Mouse (Mus musculus): ENCODE data around the gene Gli2. TPM values are rescaled to one million over a fixed set of nuclear protein-coding genes. Genes with fewer than 3 reads are reported as not detected.
A peak's percentile ranks its signal among the peaks of the same experiment; 100 is the strongest.

Gli2 gene
- 1 to 10 TPM; 4.6 to 4.8 TPM for total RNA-seq (2021)
- long read RNA-seq, experiment 1, partial matches to known transcripts, result 3 of 4 reads
- long read RNA-seq, experiment 1, other reads (novel, unspliced or antisense), result 1 of 4 reads
- long read RNA-seq, experiment 2, partial matches to known transcripts, result 4 of 4 reads
- long read RNA-seq, experiment 2, other reads (novel, unspliced or antisense), result 0 of 4 reads

GRCm38 (mm10) chr1:119053402-119053841 is at the start of gene Gli2:
Gene Gli2 (minus strand): TSS chr1:119053619.
- DNase-seq (ENCODE audit: low spot score in 2 of 2), result peak; percentile 87 to 89

GRCm38 (mm10) chr1:119097921-119098521 is 44.6 kb upstream of the Gli2 start:
- no peak for DNase-seq (ENCODE audit: low spot score in 2 of 2)
- Histone ChIP-seq H3K27ac (no peak overlapping the region), H3K4me3 (no peak overlapping the region)
- no peak for TF ChIP-seq CTCF (conservative IDR thresholded peaks at IDR 0.05)

More at GRCm38 (mm10) chr1:119053402-119053841, at the start of gene Gli2:
- peak within 1 kb of the TSS; percentile 78 for H3K27ac ChIP-seq
- peak within 1 kb of the TSS; percentile 57 for H3K4me3 ChIP-seq
- peak; percentile 85 for TF ChIP-seq CTCF (conservative IDR thresholded peaks at IDR 0.05)

GRCm38 (mm10) chr1:119093739-119094138 is 40.3 kb upstream of the Gli2 start:
- TF ChIP-seq CTCF (conservative IDR thresholded peaks at IDR 0.05), result peak; percentile 93
- Histone ChIP-seq H3K4me3 (no peak overlapping the region), H3K27ac (no peak overlapping the region)
- peak; percentile 54 to 78 for DNase-seq (ENCODE audit: low spot score in 2 of 2)

GRCm38 (mm10) chr1:119089887-119090620 is 36.6 kb upstream of the Gli2 start:
- no peak for DNase-seq (ENCODE audit: low spot score in 2 of 2)
- Histone ChIP-seq H3K4me3 (no peak overlapping the region), H3K27ac (no peak overlapping the region)
- no peak for TF ChIP-seq CTCF (conservative IDR thresholded peaks at IDR 0.05)

- peak; percentile 74 to 87 for DNase-seq (ENCODE audit: low spot score in 2 of 2)
- H3K27ac ChIP-seq, result no peak overlapping the region
- H3K4me3 ChIP-seq, result no peak overlapping the region
- TF ChIP-seq CTCF (conservative IDR thresholded peaks at IDR 0.05), result peak; percentile 99
Observed at GRCm38 (mm10) chr1:119087539-119087938, 34.1 kb upstream of the Gli2 start.

GRCm38 (mm10) chr1:119085771-119086170 is 32.4 kb upstream of the Gli2 start:
- no peak for DNase-seq (ENCODE audit: low spot score in 2 of 2)

GRCm38 (mm10) chr1:119083468-119083921 is 30.1 kb upstream of the Gli2 start:
- peak; percentile 52 to 76 for DNase-seq (ENCODE audit: low spot score in 2 of 2)
- H3K4me3 ChIP-seq, result no peak overlapping the region

More at GRCm38 (mm10) chr1:119085771-119086170, 32.4 kb upstream of the Gli2 start:
- H3K4me3 ChIP-seq, result no peak overlapping the region
- TF ChIP-seq CTCF (conservative IDR thresholded peaks at IDR 0.05), result no peak
- no peak overlapping the region for H3K27ac ChIP-seq

GRCm38 (mm10) chr1:119082231-119082991 is 29.0 kb upstream of the Gli2 start:
- Histone ChIP-seq H3K27ac (no peak overlapping the region), H3K4me3 (no peak overlapping the region)
- peak; percentile 7 to 65 for DNase-seq (ENCODE audit: low spot score in 2 of 2)
- TF ChIP-seq CTCF (conservative IDR thresholded peaks at IDR 0.05), result peak; percentile 87

More at GRCm38 (mm10) chr1:119083468-119083921, 30.1 kb upstream of the Gli2 start:
- H3K27ac ChIP-seq, result no peak overlapping the region
- peak; percentile 84 for TF ChIP-seq CTCF (conservative IDR thresholded peaks at IDR 0.05)

- no peak for DNase-seq (ENCODE audit: low spot score in 2 of 2)
- Histone ChIP-seq H3K4me3 (no peak overlapping the region), H3K27ac (no peak overlapping the region)
- no peak for TF ChIP-seq CTCF (conservative IDR thresholded peaks at IDR 0.05)
Observed at GRCm38 (mm10) chr1:119077933-119078332, 24.5 kb upstream of the Gli2 start.

- Histone ChIP-seq H3K4me3 (no peak overlapping the region), H3K27ac (no peak overlapping the region)
- no peak for TF ChIP-seq CTCF (conservative IDR thresholded peaks at IDR 0.05)
- DNase-seq (ENCODE audit: low spot score in 2 of 2), result no peak
Observed at GRCm38 (mm10) chr1:119076333-119076732, 22.9 kb upstream of the Gli2 start.

- Histone ChIP-seq H3K4me3 (no peak overlapping the region), H3K27ac (no peak overlapping the region)
- no peak for DNase-seq (ENCODE audit: low spot score in 2 of 2)
- TF ChIP-seq CTCF (conservative IDR thresholded peaks at IDR 0.05), result no peak
Observed at GRCm38 (mm10) chr1:119075916-119076315, 22.5 kb upstream of the Gli2 start.

- Histone ChIP-seq H3K27ac (no peak overlapping the region), H3K4me3 (no peak overlapping the region)
- no peak for DNase-seq (ENCODE audit: low spot score in 2 of 2)
- no peak for TF ChIP-seq CTCF (conservative IDR thresholded peaks at IDR 0.05)
Observed at GRCm38 (mm10) chr1:119075500-119075899, 22.1 kb upstream of the Gli2 start.
